Mouse (Mus musculus) cerebellum, postnatal 14 days (tissue): ENCODE measurements around the gene Il1r2.
A peak's percentile ranks its signal among the peaks of the same experiment; 100 is the strongest.

Experiments
- DNase-seq, 2 experiments: peaks; one replicate each; pipeline ENCODE4 v3.0.0; 2021; ENCODE audit warnings: mixed read lengths in 2 of 2

Gene Il1r2

GRCm38 (mm10) chr1:40061359-40061758, 12.5 kb upstream of the Il1r2 start:
- DNase-seq, result no peak

- no peak for DNase-seq
Observed at GRCm38 (mm10) chr1:40063409-40063808, 10.5 kb upstream of the Il1r2 start.

DNA sequence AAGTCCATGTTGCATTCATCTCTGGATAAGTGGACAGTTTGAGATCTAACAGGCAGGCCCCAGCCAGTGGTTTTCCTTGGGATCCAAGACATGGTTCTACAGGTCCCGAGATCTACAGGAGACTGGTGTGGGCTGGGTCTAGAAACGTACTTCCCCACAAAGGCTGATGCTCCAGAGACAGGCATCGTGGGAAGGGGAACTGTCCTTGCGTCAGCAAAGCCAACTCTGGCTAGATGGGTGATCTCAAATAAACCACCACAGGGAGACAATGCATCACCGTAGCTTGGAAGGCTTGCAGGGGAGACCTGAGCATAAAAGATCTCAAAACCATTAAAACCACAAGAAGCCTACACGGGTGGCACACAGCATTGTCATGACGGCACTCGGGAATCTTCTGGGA, 9.4 kb upstream of the Il1r2 start:
- DNase-seq, result no peak

GRCm38 (mm10) chr1:40072558-40072957, 1.3 kb upstream of the Il1r2 start:
- DNase-seq, result no peak

DNA sequence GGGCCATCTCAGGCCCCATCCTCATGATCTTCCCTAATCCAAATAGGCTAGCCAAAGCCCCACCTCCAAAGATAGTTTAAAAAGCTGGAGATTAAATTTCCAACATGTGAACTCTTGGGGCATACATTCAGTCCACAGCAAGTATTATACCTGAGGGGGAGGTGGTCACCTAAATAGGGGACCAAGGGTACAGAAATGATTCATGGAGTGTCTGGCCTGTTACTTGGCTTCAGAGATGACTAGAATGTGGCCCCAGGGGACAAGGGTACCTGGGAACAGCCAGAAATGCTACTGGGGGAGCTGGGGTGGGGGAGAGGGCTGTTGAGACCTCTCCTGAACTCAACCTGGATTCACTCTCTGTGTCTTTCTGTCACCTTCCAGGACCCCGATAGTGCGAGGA, 3.4 kb downstream of the Il1r2 start:
- DNase-seq, result no peak

DNA sequence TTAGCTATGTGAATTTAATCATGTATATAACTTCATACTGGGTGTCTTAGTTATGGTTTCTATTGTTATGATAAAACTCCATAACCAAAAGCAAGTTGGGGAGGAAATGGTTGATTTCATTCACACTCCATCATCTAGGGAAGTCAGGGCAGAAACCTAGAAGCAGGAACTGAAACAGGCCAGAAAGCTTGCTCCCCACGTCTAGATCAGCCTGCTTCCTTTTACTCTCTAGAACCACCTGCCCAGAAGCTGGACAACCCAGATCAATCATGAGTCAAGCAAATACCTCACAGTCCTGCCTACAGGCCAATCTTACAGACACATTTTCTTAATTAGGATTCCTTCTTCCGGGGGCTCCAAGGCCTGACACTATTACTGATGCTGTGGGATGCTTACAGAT, 7.2 kb downstream of the Il1r2 start:
- DNase-seq, result no peak

DNA sequence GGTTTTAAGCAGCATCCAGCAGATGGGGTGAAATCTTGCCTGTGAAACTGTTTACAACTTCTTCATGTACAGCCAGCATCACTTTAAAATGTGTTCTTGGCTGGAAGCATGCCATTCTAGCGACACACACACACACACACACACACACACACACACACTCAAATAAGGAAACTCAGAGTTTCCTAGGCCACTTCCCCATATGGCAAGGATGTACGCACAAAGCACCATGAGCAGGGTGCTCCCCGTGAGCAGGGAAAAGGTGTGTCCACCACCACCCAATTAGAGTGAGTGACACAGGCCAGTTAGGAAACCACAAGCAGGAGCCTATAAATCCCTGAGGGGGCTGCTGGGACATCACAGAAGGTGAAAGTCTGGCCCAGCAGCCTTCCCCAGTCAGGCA, 10.5 kb downstream of the Il1r2 start:
- no peak for DNase-seq

DNA sequence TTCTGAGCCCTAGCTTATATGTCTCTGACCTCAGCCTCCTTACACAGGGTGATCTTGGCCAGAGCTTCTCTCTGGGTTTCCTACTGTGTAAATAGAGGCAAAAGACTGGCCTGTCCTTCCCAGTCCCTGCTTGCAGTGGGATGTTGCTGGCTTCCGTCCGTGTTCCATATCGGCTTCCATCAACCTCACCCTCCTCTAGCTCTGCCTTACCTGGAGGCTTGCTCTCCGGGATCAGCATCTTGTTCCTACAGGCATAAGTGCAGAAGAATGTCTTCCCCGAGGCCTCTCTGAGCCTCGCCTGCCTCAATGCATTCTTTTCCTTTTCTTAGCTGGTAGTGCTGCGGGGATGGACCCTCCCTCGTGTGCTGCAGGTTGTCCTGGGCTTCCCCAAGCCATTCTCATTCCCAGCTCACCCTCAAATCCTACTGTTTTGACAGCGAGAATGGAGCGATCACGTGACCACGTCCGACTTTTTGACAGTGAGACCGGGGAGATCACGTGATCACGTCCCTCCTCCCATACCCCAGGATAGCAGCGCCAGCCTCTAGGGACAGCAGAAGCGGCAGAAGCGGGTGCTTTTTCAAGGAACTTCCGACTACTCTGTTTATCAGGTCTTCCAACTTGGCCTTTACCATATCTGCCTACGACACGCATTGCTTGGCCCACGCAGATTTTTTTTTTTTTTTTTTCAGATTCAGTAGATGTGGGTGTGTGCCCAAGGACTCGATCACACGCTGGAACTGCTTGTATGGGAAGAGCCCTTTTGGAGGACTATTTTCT, 11.7 kb downstream of the Il1r2 start:
- DNase-seq, result peak; percentile 82 to 86

DNA sequence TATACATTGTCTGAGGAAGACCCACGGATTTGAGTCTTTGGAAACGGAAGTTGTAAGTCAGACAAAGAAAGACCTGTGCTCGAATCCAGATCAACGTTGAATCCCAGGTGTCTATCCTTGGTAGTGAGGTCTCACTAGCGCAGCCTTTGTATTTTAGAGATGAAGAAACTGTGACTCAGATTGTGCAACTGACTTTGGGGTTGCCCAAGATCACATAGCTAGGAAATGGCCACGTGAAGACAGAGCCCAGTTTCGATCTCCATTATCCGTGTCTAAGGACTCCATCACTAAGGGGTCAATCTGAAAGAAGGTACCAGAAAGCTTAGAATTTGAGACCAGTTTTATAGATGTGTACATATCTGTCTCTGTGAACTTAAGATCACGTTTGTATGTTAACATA, 17.3 kb downstream of the Il1r2 start:
- DNase-seq, result no peak

DNA sequence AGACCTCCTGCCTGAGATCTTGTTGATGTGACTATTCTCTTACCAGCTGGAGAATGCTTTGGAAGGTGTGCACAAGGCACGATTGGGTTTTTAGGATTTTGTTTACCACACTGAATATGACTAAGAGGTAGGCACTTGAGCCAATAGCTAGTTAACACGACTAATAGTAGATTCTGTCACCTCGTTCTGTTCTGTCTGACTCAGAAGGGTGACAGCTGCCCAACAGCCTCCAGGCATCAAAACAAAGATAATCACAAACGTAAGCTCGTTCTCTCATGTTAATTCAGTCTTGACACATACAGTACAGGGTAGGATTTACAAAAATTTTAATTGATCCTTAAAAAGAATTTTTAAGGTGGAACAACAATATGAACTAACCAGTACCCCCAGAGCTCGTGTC, 18.7 kb downstream of the Il1r2 start:
- no peak for DNase-seq

DNA sequence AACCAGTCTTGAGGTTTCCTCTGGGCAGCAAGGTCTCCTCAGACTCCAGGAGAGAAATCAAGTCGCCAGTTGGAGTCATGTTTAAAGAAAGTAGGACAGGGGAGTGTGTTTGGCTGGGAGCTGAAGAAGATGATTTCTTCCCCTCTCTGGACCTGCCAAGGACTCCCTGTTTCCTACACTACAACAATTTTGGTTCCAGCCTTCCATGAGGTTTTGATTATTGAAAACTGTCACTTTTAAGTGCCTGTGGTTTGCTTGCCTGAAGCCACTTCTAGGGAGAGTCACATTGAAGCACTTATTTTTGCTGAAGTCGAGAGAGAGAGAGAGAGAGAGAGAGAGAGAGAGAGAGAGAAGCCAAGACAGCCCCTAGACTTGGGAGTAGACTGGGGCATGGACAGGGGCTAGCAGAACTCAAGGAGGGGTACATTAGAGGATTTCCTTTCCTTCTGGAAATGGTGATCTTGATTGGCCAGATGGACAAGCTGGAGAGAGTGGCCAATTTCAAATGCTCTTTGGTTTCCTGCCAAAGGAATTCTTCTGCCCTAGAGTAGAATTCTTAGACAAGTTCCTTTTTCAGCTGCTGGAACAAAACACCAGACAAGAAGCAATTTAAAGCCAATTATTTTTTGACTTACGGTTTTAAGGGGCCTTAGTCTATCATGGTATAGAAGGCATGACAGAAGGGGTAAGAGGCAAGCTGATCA, 20.9 kb downstream of the Il1r2 start:
- no peak for DNase-seq

GRCm38 (mm10) chr1:40095585-40095984, 21.7 kb downstream of the Il1r2 start:
- peak in 1 of 2 experiments; percentile 26 for DNase-seq

- DNase-seq, result no peak
Observed at GRCm38 (mm10) chr1:40106306-40106705, 32.4 kb downstream of the Il1r2 start.

DNA sequence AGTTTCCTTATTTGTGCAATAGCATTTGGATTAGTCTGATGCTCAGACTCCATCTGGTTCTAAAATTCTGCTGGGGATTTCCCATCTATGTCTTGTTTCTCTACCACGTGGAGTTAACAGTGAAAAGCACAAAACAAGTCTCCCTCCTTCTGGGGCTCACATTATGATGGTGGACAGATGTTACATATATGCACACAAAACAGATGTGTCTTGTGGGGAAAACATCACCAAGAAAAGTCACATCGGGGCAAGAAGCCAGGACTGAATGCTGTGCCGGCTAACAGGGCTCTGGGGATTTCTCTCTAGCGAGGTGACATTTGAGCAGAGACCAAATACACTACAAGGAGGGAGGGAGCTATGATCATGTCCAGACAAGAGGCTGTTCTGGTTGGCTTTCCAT, 32.8 kb downstream of the Il1r2 start:
- DNase-seq, result no peak

DNA sequence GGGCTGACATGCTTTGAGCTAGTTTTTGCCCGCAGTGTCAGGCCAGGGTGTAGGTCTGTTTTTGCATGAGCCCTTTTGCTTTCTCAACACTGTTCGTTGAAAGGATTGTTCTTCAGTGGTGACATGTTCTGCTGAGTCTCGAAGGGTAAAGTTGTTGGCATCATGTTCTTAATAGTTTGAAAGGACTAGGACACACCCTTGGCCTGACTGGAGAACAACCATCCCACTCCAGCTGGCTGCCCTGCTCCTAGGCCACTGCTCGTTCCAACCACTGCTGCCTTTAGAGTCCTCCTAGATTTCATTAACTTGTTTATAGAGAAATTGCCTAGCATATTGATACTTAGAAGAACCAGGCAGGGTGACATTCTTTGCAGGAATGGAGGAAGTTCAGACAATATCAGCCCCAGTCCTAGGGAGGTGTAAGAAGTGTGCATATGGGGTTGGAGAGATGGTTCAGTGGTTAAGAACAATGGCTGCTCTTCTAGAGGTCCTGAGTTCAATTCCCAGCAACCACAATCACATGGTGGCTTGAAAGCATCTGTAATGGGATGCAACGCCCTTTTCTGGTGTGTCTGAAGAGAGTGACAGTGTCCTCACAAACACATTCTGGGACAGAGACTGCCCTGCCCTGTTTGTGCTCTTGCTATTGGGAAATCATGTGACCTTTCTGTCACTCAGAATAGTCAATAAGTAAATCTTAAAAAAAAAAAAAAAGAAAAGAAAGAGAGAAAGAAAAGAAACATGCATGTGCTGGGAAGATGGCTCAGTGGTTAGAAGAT, 34.3 kb downstream of the Il1r2 start:
- DNase-seq, result no peak

DNA sequence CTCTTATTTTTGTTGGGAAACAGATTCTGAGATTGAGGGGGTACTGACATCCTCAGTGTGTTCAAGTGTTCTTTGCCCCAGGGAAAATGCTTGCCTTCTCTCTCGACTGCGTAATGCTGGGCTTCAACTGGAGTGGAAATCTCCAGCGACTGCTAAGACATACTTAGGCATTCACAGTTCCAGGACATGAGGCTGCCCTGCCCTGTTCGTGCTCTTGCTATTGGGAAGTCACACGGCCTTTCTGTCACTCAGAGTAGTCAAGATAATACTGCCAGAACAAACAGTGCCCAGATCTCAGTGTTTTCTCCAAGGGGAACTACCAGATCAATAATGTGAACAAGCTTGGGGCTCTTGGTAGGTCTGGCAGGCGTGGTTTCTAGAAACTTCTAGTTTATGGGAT, 35.9 kb downstream of the Il1r2 start:
- no peak for DNase-seq

DNA sequence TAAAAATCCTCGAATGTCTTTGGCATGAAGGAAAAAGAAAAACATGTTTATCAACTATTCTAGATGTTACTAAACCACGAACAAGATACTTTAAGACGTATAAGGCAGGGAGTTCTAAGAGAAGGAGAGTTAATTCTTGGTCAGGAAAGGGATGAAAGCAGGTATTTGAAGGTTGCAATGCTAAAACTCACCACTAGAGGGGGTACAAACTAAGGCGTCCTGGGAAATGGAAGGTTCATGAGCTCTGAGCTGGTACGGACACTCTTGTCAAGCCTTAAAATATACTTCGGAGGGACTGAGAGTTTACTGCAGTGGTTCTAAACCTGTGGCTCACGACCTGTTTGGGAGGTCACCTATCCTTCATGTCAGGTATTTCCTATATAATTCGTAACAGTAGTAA, 41.4 kb downstream of the Il1r2 start:
- DNase-seq, result peak; percentile 70 to 79

- DNase-seq, result peak; percentile 86 to 92
Observed at GRCm38 (mm10) chr1:40116422-40116821, 42.5 kb downstream of the Il1r2 start.

GRCm38 (mm10) chr1:40117565-40117964, 43.7 kb downstream of the Il1r2 start:
- DNase-seq, result peak; percentile 11 to 16

DNA sequence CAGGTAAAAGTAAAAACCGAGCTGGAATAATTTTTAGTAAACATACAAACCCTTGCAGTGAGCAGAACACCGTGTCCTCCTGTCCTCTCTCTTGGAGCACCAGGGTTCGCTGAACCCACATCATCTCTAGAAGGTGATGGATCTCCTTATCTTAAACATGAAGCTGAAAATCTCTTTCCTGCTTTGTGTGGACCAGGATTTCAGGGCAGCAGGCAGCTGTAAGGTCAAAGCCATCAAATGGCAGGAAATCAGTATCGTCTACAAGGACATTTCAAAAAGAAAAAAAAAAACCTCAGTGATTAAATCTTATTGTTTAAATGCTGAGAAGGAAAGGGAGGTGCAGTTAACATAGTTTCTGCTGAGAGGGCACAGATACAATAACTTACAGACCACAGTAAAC, 50.4 kb downstream of the Il1r2 start:
- DNase-seq, result no peak

DNA sequence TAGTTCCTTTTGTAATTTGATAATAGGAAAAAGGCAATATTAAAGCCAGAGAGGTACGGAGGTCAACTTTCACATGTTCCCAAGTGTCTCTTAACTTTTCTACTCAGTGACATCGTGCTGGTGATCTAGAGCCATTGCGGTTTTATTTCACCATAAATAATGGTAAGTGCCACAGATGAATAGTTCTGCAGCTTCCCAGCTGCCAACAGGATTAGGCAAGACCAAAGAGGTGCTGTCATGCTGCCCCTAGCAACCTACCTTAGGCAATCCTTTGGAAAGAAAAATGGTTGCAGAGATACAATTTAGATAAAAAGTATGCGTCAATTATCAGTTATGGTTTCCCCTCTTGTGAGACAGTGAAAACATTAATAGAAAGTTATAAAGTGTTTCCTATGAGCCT, 54.6 kb downstream of the Il1r2 start:
- no peak for DNase-seq

DNA sequence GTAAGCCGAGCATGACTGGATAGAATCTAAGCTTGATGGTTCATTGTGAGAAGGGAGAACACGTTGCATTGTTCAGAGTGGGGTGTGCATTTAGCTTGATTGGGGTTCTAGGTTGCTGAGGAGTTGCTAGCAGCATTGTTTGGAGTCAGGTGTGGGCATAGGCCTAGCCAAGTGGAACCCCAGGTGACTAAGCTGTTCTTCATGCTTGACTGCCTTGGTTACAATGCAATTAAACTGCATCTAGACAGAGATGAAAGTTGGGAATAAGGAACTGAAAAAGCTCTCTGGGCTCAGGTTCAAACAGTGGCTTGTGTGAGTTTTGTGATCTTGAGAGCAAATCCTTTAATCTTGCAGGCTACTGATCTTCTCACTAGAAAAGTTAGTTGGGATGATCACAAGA, 55.4 kb downstream of the Il1r2 start:
- no peak for DNase-seq

- peak in 1 of 2 experiments; percentile 12 for DNase-seq
Observed at GRCm38 (mm10) chr1:40131631-40132030, 57.8 kb downstream of the Il1r2 start.

DNA sequence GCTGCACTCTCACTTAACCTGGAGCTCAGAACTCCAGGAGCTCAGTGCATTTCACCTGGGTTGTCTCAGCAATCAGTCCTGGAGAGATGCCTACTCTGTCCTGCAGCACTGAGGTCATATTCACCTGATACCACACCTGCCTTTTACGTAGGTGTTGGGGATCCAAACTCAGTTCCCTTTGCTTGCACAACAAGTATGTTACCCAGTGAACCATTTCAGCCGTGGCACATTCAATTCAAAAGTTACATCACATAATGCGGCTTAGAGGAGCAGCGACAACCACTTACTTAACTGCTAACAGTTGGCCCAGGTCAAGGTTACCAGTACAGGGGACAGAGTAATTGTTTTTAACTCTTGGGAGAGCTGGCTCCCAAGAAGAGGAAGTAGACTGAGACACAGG, 58.8 kb downstream of the Il1r2 start:
- no peak for DNase-seq
